ENCODE assay signal across 8 mouse cellular contexts in genomic region chr2:32680051-32680451, GRCm38 (mm10). TPM values are rescaled to one million over a fixed set of nuclear protein-coding genes. Genes with fewer than 3 reads are reported as not detected.
A peak's percentile ranks its signal among the peaks of the same experiment; 100 is the strongest.
DNase-seq lines count a peak whose midpoint lies in the region; ATAC-seq and TF ChIP-seq lines count a peak whose summit lies in the region.

No protein-coding gene starts in this region.

- DNase-seq in left cerebral cortex, adult 2 months (ENCODE audit: extremely low spot score in 1 of 2, low spot score in 2 of 2): peak; percentile 53 to 69
- no peak for DNase-seq in left cerebral cortex, adult 11 months (ENCODE audit: low spot score)
- peak; percentile 84 for DNase-seq in adrenal gland, adult 2 months
- DNase-seq in gastrocnemius, postnatal 25 days: peak; percentile 52
- peak; percentile 58 to 87 for DNase-seq in left cerebral cortex, postnatal 25 days (ENCODE audit: low spot score in 2 of 2)
- DNase-seq in thymus, postnatal 10 days (ENCODE audit: low spot score in 2 of 2): no peak

- no peak for TF ChIP-seq CTCF in left cerebral cortex, adult 2 months (IDR thresholded peaks at IDR 0.05)

- ATAC-seq in CD4-positive, CD25-positive, alpha-beta regulatory T cell, adult 4 months: no peak
- no peak for ATAC-seq in granulocyte monocyte progenitor cell, adult 5-6 weeks (replicated peaks; ENCODE audit: poor library complexity, severe bottlenecking)

- H3K4me3 ChIP-seq in left cerebral cortex, adult 2 months: no peak overlapping the region

- H3K27ac ChIP-seq in left cerebral cortex, adult 2 months: peak overlapping the region; percentile 56

- intact Hi-C loops in left cerebral cortex, adult 2 months (cut with DNase I): no loop called here
- intact Hi-C loops in left cerebral cortex, postnatal 25 days (cut with DNase I): no loop called here

RNA-seq across cellular contexts. Expression of gene Fpgs, which starts 23.9 kb away (rescaled TPM):
- 10 to 100 TPM in 1 of 2 experiments, 1 to 10 TPM in 1; 9.4 to 10.5 TPM for total RNA-seq in left cerebral cortex, adult 2 months (2021)
- total RNA-seq in adrenal gland, adult 2 months (2021): 10 to 100 TPM in 1 of 2 experiments, 1 to 10 TPM in 1; 7.5 to 13.9 TPM
- polyA plus RNA-seq in adrenal gland, adult 2 months (2012; rRNA removed): 45.7 and 48.2 TPM in 2 replicates
- total RNA-seq in gastrocnemius, postnatal 25 days (2021): 1 to 10 TPM; 3.9 to 4.7 TPM
- 1 to 10 TPM; 7.1 to 9.4 TPM for total RNA-seq in left cerebral cortex, postnatal 25 days (2021)
- polyA plus RNA-seq in CD4-positive, CD25-positive, alpha-beta regulatory T cell, adult 4 months (2017; shearing (Covaris generic)): 10 to 100 TPM in 1 of 2 experiments, 1 to 10 TPM in 1; 9.4 to 12.5 TPM
- total RNA-seq in granulocyte monocyte progenitor cell, adult 5-6 weeks (2014; fragmentation: Nextera tagmentation): 24.2 and 34.0 TPM in 2 replicates
- total RNA-seq in granulocyte monocyte progenitor cell, adult 5-6 weeks (2017): 19.0 and 20.7 TPM in 2 replicates

RNA-seq across cellular contexts. Expression of gene Cdk9, which starts 32.8 kb away (rescaled TPM):
- 100 to 1,000 TPM; 129 to 134 TPM for total RNA-seq in left cerebral cortex, adult 2 months (2021)
- 10 to 100 TPM; 69.7 to 74.7 TPM for total RNA-seq in adrenal gland, adult 2 months (2021)
- 131 and 132 TPM in 2 replicates for polyA plus RNA-seq in adrenal gland, adult 2 months (2012; rRNA removed)
- total RNA-seq in gastrocnemius, postnatal 25 days (2021): 10 to 100 TPM; 17.2 to 20.0 TPM
- total RNA-seq in left cerebral cortex, postnatal 25 days (2021): 100 to 1,000 TPM; 114 to 118 TPM
- polyA plus RNA-seq in CD4-positive, CD25-positive, alpha-beta regulatory T cell, adult 4 months (2017; shearing (Covaris generic)): 10 to 100 TPM; 16.3 to 22.9 TPM
- total RNA-seq in granulocyte monocyte progenitor cell, adult 5-6 weeks (2014; fragmentation: Nextera tagmentation): 89.5 and 102 TPM in 2 replicates
- 44.8 and 54.3 TPM in 2 replicates for total RNA-seq in granulocyte monocyte progenitor cell, adult 5-6 weeks (2017)

RNA-seq across cellular contexts. Expression of gene Eng, which starts 33.7 kb away (rescaled TPM):
- total RNA-seq in left cerebral cortex, adult 2 months (2021): 10 to 100 TPM; 22.2 to 23.0 TPM
- 100 to 1,000 TPM; 100 to 128 TPM for total RNA-seq in adrenal gland, adult 2 months (2021)
- 266 and 281 TPM in 2 replicates for polyA plus RNA-seq in adrenal gland, adult 2 months (2012; rRNA removed)
- total RNA-seq in gastrocnemius, postnatal 25 days (2021): 10 to 100 TPM; 28.0 to 30.7 TPM
- 10 to 100 TPM; 21.9 to 25.0 TPM for total RNA-seq in left cerebral cortex, postnatal 25 days (2021)
- not detected for polyA plus RNA-seq in CD4-positive, CD25-positive, alpha-beta regulatory T cell, adult 4 months (2017; shearing (Covaris generic))
- 11.0 and 28.9 TPM in 2 replicates for total RNA-seq in granulocyte monocyte progenitor cell, adult 5-6 weeks (2014; fragmentation: Nextera tagmentation)
- 4.0 and 6.0 TPM in 2 replicates for total RNA-seq in granulocyte monocyte progenitor cell, adult 5-6 weeks (2017)

RNA-seq across cellular contexts. Expression of gene Sh2d3c, which starts 40.8 kb away (rescaled TPM):
- total RNA-seq in left cerebral cortex, adult 2 months (2021): 10 to 100 TPM; 31.1 to 42.5 TPM
- 10 to 100 TPM; 11.3 to 19.1 TPM for total RNA-seq in adrenal gland, adult 2 months (2021)
- polyA plus RNA-seq in adrenal gland, adult 2 months (2012; rRNA removed): 47.0 and 50.8 TPM in 2 replicates
- 1 to 10 TPM; 4.2 to 8.4 TPM for total RNA-seq in gastrocnemius, postnatal 25 days (2021)
- total RNA-seq in left cerebral cortex, postnatal 25 days (2021): 10 to 100 TPM; 27.8 to 30.8 TPM
- 10 to 100 TPM; 54.0 to 90.6 TPM for polyA plus RNA-seq in CD4-positive, CD25-positive, alpha-beta regulatory T cell, adult 4 months (2017; shearing (Covaris generic))
- total RNA-seq in granulocyte monocyte progenitor cell, adult 5-6 weeks (2014; fragmentation: Nextera tagmentation): 14.3 and 17.6 TPM in 2 replicates
- 11.2 and 12.7 TPM in 2 replicates for total RNA-seq in granulocyte monocyte progenitor cell, adult 5-6 weeks (2017)

RNA-seq across cellular contexts. Expression of gene Ak1, which starts 58.5 kb away (rescaled TPM):
- 100 to 1,000 TPM; 140 to 153 TPM for total RNA-seq in left cerebral cortex, adult 2 months (2021)
- 10 to 100 TPM; 40.6 to 59.0 TPM for total RNA-seq in adrenal gland, adult 2 months (2021)
- polyA plus RNA-seq in adrenal gland, adult 2 months (2012; rRNA removed): 66.6 and 67.7 TPM in 2 replicates
- 1,000 to 10,000 TPM; 1,680 to 2,125 TPM for total RNA-seq in gastrocnemius, postnatal 25 days (2021)
- 100 to 1,000 TPM; 157 to 159 TPM for total RNA-seq in left cerebral cortex, postnatal 25 days (2021)
- not detected for polyA plus RNA-seq in CD4-positive, CD25-positive, alpha-beta regulatory T cell, adult 4 months (2017; shearing (Covaris generic))
- 3.4 TPM in 1 of 2 replicates, not detected in the other for total RNA-seq in granulocyte monocyte progenitor cell, adult 5-6 weeks (2014; fragmentation: Nextera tagmentation)
- total RNA-seq in granulocyte monocyte progenitor cell, adult 5-6 weeks (2017): 0.78 and 3.3 TPM in 2 replicates

Comparison
In these comparisons a context has a peak if more than half of its experiments do, and no peak if none do; other contexts are left out.
1. DNase-seq: peak in left cerebral cortex, adult 2 months (2 of 2), adrenal gland, adult 2 months (single experiment), gastrocnemius, postnatal 25 days (single experiment) and left cerebral cortex, postnatal 25 days (2 of 2); none in left cerebral cortex, adult 11 months (single experiment) and thymus, postnatal 10 days (0 of 2).